Mouse (Mus musculus) lung, postnatal 0 days (tissue): Measurements from ENCODE around the gene Lbx2.

Experiments
- CTCF ChIP-seq: IDR thresholded peaks from 2 replicates; pipeline ENCODE4 v1.5.1; 2016; ENCODE audit warnings: antibody characterized with exemption, mild to moderate bottlenecking
- EP300 ChIP-seq: IDR thresholded peaks from 2 replicates; pipeline ENCODE4 v1.6.1; 2016; ENCODE audit warnings: antibody characterized with exemption, mild to moderate bottlenecking, control low read depth

DNA sequence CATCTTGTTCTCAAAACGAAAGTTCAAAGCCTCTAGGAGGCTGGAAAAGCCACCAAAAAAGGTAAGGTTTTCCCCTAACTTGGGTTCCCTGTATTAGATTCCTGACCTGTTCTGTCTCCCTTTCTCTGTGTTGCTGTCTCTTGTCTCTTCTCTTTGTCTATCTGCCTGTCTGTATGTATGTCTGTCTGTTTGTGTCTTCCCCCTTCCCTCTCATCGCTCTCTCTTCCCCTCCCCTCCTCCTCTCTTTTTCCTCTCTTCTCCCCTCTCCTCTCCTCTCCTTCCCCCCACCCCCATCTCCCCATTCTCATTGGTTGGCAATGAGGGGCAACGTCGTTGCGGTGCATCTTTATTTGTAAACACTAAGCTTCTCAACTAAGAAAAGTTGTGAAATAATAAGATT is 39.2 kb downstream of the Lbx2 start, which contains the start of gene Ino80b:
- TF ChIP-seq CTCF = no peak
- no peak for TF ChIP-seq EP300
